Mouse (Mus musculus) frontal cortex, postnatal 36 days (tissue): ENCODE results near the gene Cyth3.

Experiments used
- DNase-seq, 2 experiments: peaks; one replicate each; pipeline ENCODE4 v3.0.0; 2022; ENCODE audit warnings: low spot score in 2 of 2

The Cyth3 gene

GRCm38 (mm10) chr5:143621893-143622622 lies at the start of gene Cyth3:
Cyth3 (plus strand) TSS chr5:143622447.
- peak; percentile 92 to 95 for DNase-seq

GRCm38 (mm10) chr5:143573067-143573466 lies 49.2 kb upstream of the Cyth3 start:
- DNase-seq = no peak

DNA sequence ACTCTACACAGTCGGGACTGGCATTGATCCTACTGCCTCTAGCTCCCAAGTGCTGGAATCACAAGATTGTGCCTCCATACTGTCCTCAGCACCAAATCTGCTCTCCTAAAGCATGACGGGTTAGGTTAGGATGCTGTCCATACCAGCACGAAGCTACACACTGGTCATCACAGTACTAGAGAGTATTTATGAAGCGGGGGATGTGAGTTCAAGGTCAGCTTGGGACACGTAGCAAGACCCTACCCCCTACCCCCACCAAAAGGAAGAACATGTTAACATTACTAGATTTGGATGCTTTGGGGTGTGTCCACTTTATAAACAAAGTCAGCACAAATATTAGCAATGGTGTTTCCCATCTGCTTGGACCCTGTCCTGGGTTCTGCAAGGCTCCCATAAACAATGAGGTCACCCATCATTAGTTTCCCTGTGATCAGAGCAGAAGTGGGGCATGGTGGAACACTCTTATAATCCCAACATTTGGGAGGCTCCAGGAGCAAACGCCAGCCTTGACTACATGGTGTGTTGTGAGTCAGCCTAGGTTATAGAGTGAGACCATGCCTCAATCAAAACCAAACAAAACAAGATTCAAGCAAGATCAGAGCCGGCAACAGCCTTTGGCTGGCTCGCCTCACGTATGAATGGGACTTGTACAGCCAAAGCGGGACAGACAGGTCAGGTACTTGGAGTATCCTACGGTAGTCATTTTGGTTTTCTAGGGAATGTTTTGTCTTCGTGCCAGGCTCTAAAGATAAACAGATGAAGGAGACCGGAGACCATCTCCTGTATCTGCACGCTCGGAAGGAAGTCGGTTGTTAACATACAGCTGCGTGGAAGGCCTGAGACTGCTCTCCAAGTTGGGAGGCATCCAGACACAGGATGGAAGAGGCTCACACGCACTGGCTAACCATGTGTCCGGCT lies 47.7 kb upstream of the Cyth3 start:
- no peak for DNase-seq

- DNase-seq = peak; percentile 52 to 56
Measured at GRCm38 (mm10) chr5:143579537-143580203, 42.6 kb upstream of the Cyth3 start.

DNA sequence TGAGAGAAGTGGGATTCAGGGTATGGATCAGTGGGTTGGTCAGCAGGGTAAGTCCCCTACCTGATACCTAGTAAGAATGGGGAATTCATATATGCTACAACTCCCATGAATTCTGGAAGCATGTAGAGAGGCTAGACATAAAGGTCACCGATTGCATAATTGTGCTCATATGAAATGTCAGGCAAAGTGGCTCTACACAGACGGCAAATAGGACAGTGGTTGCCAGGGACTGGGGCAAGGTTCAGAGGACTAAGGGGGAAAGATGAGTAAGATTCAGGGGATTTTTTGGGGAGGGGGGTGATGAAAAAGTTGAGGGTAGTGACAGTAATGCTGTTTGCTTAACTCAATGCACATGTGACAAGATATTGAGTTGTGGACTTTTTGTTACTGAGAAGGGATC lies 41.3 kb upstream of the Cyth3 start:
- DNase-seq = no peak

DNA sequence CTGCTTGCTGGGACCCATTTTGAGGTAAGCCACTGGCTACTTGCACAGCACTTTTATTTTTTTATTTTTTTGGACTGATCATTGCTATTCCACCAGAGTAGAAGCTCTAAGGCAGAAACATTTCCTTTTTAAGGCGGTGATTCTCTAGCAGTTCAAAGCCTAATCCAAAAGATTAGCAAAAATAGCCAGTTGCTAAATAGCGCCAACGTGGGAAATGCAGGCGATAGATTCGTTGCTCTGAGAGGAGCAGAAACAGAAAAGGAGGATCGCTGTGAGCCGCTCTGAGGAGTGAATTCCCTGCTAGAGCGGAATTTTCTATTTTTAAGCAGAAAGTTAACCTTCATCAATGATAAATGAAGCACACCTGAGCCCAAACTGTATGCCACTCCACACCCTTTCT lies 40.4 kb upstream of the Cyth3 start:
- peak in 1 of 2 experiments; percentile 20 for DNase-seq

- no peak for DNase-seq
Measured at GRCm38 (mm10) chr5:143583081-143583480, 39.2 kb upstream of the Cyth3 start.

GRCm38 (mm10) chr5:143584982-143585381 lies 37.3 kb upstream of the Cyth3 start:
- DNase-seq = no peak

DNA sequence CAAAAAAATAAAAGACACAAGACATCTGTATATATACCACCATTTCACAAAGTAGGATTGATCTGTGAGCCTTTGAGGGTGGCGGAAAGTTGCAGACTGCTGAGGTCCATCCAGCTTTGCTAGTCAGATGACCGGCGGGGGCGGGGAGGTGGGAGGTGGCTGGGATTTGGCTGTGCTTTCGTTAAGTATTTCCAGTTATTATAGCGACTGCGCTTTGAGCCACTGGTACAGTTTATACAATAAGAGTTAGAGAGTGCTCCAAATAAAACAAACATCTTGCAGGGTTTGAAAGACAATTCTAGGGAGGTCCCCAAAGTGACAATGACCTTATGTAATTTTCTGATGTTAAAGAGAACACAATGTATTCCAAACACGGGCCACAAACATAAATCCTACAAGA lies 35.9 kb upstream of the Cyth3 start:
- DNase-seq = no peak

DNA sequence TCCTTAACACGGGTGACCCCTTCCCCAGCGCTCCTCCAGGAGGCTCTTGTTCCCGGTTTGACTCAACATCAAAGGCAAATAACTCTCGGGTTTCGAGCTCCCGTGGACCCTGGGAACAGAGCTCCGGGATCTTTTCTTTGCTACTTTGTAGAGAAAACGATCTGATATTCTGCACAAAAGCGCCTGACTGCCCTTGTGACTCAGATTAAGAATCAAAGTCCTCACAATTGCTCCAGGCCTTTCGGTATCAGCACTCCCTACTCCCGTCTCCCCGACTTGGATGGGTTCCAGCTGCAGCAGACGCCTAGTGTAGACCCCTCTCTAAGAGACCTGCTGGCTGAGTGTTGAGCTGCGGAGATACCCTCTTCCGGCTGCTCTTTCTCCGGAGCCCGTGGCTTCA lies 33.1 kb upstream of the Cyth3 start:
- DNase-seq = no peak

GRCm38 (mm10) chr5:143592926-143593325 lies 29.3 kb upstream of the Cyth3 start:
- DNase-seq = no peak

DNA sequence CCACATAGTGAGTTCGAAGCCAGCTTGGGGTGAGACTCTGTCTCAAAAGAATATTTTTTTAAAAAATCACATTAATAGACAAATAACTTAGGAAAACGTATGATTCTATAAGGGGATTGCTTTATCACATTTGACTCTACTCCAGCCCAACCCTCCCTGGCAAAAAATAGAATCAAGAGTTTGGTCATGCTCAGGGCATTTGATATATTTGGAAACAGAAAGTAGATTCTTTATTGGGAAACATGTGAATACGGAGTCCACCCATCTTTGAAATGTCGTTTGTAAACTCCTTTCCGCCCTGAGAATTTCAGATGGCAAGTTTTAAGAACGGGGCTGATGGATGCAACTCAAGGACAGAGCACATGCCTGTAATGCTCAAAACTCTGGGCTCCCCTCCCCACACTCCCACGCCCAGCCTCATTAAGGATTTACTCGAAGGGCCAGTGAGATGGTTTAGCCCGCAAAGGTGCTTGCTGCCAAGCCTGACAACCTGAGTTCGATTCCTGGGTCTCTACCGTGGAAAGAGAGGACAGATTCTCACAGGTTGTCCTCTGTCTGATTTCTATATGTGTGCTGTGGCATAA lies 28.6 kb upstream of the Cyth3 start:
- no peak for DNase-seq

- DNase-seq = no peak
Measured at GRCm38 (mm10) chr5:143594291-143595065, 27.8 kb upstream of the Cyth3 start.

GRCm38 (mm10) chr5:143602051-143602450 lies 20.2 kb upstream of the Cyth3 start:
- no peak for DNase-seq

GRCm38 (mm10) chr5:143604157-143604774 lies 18.0 kb upstream of the Cyth3 start:
- DNase-seq = no peak

DNA sequence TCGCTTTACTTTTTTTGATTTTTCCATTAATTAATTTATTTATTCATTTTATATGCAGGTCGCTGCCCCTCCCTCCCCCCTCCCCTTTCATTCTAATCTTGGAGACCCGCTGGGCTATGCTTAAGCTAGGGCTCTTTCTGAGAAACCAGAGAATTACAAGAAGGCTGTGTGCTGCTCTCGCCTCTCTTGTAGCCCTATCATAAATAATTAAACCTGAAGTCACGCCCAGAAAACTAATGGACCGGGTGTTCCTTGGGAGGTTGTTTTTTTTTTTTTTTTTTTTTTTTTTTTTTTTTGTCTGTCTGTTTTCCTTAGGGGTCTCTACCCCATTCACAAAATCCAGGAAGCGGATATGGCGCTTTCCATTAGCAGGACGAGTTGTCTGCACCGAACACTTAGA lies 15.5 kb upstream of the Cyth3 start:
- DNase-seq = no peak

DNA sequence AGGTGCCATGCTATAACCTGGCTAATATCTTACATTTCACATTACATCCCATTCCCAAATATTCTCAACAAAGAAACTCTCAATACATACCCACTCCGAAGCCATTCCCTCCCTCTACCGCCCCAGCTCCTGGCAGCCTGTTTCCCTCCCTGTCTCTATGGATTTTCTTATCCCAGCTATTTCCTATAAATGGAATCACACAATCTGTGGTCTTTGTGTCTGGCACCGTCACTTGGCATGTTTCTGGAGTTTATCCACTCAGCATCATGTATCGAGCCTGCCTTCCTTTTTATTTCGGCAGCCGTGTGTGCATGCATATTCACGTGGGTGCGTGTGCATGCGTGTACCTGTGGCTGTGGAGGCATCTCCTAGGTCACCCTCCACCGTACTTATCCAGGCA lies 14.1 kb upstream of the Cyth3 start:
- peak; percentile 22 to 61 for DNase-seq

DNA sequence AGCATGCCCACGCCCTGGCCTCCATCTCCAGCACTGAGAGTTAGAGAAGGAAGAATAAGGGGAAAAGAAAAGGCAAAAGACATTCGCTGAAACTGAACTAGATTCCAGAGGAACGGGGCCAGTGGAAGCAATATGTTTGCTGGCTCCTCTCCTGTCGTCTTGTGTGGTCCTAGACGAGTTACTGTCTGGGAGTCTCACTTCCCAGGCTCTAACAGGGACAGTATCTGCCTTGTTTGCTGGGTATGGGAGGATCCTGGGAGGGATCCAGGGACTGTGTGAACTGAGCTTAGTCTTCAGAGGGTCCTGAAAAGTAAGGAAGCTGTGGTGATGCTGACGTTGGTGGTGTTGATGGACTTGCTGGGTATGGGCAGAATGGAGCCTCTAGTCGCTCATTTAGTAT lies 10.3 kb upstream of the Cyth3 start:
- DNase-seq = no peak

- DNase-seq = no peak
Measured at GRCm38 (mm10) chr5:143613265-143613664, 9.0 kb upstream of the Cyth3 start.

DNA sequence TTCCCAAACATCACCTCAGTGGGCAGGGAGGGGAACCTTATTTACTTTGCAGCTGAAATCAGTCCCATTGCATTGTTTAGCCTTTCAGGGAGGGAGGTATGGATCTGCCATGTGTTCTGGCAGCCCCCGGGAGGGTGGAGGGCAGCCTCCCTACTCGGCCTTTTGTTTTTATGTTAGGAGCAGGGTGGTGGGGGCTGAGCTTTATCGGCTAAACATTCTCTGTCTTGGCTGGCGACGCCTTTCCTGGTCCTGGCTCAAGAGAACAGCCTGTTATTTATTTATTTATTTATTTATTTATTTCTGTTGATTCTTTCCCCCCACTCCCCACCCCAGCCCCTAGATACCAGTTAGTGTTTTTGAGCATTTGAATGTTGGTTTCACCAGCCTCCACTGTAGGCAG lies 7.7 kb upstream of the Cyth3 start:
- no peak for DNase-seq

DNA sequence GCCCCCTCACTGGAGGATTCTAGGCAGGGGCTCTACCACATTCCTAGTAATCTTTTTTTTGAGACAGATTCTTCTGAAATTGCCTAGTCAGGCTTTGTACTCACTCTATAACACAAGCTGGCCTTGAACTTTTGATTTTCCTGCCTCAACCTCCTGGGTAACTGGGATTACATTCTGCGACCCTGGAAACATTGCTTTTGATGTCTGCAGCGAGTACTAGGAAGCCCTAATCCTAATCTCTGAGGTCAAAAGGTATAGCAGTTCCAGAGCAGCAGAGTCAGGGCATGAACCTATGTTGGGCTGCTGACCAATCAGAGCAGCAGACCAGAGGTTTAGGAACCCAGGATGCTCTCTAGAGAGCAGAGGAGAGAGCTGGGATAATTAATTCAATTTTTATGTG lies 6.9 kb upstream of the Cyth3 start:
- no peak for DNase-seq
